Mouse (Mus musculus): ENCODE data around the gene 4931428L18Rik. TPM values are rescaled to one million over a fixed set of nuclear protein-coding genes. Genes with fewer than 3 reads are reported as not detected.

4931428L18Rik gene
- not detected for total RNA-seq (2021)
- long read RNA-seq, experiment 1, partial matches to known transcripts = 0 of 2 reads
- long read RNA-seq, experiment 1, other reads (novel, unspliced or antisense) = 2 of 2 reads
- long read RNA-seq, experiment 2, partial matches to known transcripts = 0 of 1 reads
- long read RNA-seq, experiment 2, other reads (novel, unspliced or antisense) = 1 of 1 reads

DNA sequence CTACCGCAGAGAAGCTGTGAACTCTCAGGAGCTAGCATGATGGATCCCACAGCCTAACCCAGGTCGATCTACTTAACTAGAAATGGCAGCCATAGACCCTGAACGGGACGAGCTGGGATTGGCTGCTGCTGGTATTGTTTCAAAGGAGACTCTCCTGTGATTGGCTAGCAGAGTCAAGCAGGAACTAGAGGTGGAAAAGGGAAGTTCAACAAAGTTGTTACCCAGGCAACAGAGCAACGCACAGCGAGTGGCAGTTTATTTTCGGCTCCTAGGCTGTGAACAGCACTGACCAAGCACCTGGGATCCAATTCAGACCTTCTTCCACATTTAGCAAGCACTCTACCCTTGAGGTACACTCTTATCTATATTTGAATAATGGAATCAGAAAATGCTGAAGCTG lies at the start of gene 4931428L18Rik, which contains the start of gene Pih1d3:
TSS of gene 4931428L18Rik (minus strand) at position 121 of the 400 bp plus-strand sequence.
TSS of gene Pih1d3 (plus strand) at position 275 of the 400 bp plus-strand sequence.
- intact Hi-C loops (cut with DNase I) = no loop called here
- Histone ChIP-seq H3K4me3 (no peak within 1 kb of the TSS), H3K27ac (no peak within 1 kb of the TSS)
- DNase-seq = no peak
- TF ChIP-seq CTCF (IDR thresholded peaks at IDR 0.05) = no peak

DNA sequence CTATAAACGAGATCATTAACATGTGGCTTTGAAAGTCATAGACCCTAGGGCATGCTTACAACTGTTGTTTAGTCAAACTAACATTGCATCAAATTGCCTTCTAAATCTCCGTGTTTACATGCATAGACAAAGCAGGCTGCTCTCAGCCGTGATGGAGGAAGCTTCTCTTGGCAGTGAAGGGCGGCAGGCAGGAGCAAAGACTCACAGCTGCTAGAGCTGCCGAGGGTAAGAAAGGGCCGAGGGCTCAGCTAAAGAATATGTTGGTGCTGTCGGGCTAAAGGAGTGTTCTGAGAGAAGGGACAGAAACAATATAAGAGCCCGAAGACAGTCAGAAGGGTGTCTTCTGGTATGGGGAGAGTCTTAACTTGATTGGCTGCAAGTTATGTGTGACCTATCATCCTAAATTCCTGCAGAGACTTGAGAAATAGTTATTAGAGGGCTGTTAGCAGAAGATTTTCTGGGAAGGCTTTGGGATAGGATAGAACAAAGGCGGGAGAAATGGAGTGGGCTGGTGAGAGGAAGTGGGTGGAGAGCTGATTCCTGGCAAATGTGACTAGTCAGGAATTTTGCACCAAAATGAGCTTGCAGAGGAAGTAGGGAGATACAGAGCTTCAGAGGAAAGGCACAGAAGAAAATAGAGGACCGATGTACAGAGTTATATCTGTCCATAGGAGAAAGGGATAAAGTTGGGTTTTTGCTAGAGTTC lies 37.9 kb upstream of the 4931428L18Rik start:
- TF ChIP-seq CTCF (IDR thresholded peaks at IDR 0.05) = no peak
- intact Hi-C loops (cut with DNase I) = no loop called here
- Histone ChIP-seq H3K27ac (no peak overlapping the region), H3K4me3 (no peak overlapping the region)
- no peak for DNase-seq

DNA sequence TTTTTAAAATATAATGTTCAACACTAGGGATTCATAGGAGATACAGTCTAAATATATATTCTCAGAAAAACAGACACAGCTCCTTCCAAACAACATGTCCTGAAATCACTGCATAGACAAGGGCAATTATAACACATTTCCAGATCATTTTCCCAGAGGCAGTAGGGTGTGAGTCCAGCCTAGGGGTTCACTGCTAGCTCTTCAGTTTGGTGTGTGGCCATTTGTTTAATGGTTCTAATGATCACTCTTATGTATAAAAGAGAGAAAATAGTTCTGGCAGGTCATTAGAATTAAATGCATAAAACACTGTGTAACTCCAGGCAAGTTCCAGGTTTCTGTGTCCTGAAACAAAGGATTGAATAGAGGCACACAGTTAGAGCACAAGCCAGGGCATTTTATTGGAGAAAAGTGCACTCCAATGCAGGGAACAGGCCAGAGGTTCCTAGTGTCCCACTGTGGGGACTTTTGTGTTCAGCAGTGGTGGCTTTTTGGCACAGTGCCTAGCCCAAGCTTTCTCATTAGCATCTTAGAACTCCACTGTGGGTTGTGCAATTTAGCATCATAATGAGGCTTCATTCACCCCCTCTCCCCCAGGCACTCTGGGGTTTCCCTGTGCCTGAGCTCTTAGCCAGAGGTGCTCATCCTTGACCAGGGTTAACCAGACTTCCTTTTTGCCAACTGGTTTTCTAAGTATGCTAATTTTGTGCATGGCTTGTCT lies 11.0 kb upstream of the 4931428L18Rik start:
- no peak for DNase-seq
- Histone ChIP-seq H3K4me3 (no peak overlapping the region), H3K27ac (no peak overlapping the region)
- TF ChIP-seq CTCF (IDR thresholded peaks at IDR 0.05) = no peak
- intact Hi-C loops (cut with DNase I) = no loop called here

DNA sequence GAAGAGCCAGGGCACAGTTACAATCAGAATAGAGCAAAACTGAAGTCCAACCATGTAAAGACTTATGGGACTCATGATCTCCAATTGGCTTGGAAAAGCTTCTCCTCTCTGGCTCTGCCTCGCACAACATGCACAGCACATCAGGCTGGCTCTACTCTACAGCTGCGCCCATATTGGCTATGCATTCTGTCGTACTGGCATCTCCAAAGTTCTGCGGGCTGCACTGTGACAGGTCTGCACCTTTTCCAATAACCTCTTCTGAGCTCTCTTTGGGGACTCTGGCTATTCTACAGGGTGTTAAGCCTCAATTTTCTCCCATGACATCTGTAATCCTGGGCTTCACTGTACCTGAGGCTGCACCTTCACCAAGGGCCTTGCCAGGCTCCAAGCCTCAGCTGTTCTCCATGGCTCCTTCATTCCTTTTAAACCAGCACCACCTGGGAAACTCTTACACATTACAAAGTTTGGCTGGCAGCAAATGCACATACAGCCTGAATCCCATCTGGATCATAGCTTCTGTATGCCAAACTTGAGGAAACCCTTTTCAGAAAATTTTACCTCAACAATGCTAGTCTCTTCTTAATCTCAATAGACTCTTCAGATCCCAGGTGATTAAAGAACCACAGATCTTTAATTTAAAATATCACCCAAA lies 1.8 kb downstream of the 4931428L18Rik start:
- Histone ChIP-seq H3K4me3 (no peak overlapping the region), H3K27ac (no peak overlapping the region)
- TF ChIP-seq CTCF (IDR thresholded peaks at IDR 0.05) = no peak
- intact Hi-C loops (cut with DNase I) = no loop called here
- no peak for DNase-seq

DNA sequence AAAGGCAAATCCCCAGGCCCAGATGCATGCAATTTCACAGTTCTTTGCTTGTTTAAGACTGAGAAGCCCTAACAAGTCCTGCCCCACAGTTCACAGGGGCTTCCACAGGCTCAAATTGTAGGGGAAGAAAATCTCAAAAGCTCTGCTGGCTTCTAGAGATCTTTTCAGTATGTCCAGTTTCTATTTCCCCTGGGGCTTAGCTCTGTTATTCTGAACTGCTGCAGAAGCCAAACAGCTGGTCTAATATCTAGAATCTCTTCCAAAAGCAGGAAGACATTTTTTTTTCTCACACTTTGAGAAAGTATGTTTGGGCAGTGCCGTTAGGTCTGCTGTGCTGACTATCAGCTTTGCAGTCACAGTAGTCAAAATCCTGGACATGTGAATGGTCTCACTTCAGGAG lies 7.7 kb downstream of the 4931428L18Rik start:
- intact Hi-C loops (cut with DNase I) = no loop called here

DNA sequence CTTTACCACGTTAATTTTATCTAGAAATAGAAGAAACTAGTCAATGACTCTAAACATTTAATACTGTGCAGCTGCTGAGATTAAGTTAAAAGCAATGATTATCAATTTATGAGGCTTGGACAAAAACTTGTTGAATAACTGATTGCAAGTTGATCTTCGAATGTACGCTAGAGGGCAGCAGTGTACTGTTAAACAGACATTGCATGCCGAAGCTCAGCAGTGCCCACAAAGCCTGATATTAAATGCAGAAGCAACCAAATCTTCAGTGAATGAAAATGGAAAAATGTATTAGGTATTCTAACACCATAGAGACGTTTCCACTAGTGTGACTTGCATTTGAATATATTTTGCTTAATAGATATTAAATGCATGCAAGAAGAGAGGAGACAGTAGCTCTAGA lies 12.3 kb downstream of the 4931428L18Rik start:
- H3K4me3 ChIP-seq = no peak overlapping the region
- DNase-seq = peak; percentile 18
- H3K27ac ChIP-seq = no peak overlapping the region
- intact Hi-C loops (cut with DNase I) = no loop called here
- TF ChIP-seq CTCF (IDR thresholded peaks at IDR 0.05) = peak; percentile 73

More for the DNA sequence above, 7.7 kb downstream of the 4931428L18Rik start:
- Histone ChIP-seq H3K27ac (no peak overlapping the region), H3K4me3 (no peak overlapping the region)
- no peak for DNase-seq
- no peak for TF ChIP-seq CTCF (IDR thresholded peaks at IDR 0.05)

DNA sequence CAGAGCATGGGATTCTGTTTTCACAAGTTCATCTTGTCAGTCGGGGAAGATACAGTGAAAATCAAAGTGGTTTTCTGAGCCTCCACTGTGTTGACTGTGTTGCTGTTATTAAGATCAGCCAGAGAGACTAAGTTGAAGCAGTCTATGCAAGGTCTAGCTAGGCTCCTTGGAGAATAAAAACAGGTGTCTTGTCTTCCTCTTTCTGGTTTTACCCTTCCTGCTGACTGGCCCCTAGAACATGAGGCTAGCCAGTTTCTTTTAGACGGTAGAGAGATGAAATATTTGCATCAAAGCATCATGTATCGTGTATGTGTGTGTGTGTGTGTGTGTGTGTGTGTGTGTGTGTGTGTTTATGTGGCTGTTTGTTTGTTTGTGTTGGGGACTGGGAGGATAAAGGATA lies 16.7 kb downstream of the 4931428L18Rik start:
- no peak overlapping the region for H3K4me3 ChIP-seq
- no peak overlapping the region for H3K27ac ChIP-seq
- TF ChIP-seq CTCF (IDR thresholded peaks at IDR 0.05) = no peak
- DNase-seq = no peak
- intact Hi-C loops (cut with DNase I) = no loop called here

DNA sequence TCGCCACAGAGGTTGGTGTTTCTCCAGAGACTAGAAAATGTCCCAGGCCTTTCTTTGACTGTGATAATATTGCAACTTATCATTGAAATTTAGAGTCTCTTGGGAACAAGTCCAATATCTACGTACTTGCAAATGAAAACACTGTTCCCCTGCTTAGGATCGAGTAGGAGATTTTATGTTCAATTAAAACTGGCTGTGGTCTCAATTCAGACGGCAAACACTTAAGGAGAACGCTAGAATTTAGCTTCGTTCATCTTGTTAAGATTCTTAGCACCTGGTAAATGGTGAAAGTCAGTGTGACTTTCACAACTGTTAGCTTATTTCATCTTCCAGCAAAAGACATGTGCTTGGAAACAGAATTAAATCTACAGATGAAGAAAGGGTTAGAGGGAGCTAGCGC lies 17.1 kb downstream of the 4931428L18Rik start:
- Histone ChIP-seq H3K4me3 (no peak overlapping the region), H3K27ac (no peak overlapping the region)
- no peak for TF ChIP-seq CTCF (IDR thresholded peaks at IDR 0.05)
- DNase-seq = no peak
- intact Hi-C loops (cut with DNase I) = no loop called here

DNA sequence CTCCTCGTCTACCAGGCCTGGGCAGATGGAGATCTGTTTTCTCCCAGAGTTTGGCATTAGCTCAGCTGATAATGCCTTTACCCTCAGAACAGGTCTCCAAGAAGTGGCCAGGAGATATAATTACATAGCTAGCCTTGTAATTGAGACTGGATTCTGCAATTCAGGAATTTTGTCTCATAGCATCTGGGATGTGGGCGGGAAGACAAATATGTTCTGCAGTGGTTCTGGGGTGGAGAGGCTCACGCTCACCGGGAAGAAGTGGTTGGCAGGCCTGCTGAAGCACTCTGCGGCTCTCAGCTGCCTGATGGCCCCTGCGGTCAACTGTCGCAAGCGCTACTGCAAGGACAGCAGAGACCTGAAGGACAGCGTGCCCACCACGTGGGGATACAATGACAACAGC lies 18.7 kb downstream of the 4931428L18Rik start:
- TF ChIP-seq CTCF (IDR thresholded peaks at IDR 0.05) = no peak
- intact Hi-C loops (cut with DNase I) = no loop called here

DNA sequence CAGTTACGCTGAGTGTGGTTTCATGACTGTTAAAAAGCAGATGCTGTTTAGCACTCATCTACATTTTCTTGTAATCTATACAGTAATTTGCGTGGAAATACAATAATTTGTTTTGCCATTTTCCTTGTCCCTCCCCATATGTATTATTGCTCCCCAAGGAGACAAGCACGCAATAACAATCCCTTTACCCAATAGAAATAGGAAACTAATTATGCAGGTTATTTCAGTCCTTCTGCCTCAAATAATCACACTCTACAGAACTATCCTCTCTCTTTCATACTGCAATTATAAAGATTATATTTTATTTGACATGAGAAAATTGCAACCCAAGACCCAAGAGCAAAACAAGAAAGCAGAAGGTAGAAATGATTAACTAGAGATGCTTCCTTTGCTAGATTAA lies 25.5 kb downstream of the 4931428L18Rik start:
- no peak overlapping the region for H3K27ac ChIP-seq
- intact Hi-C loops (cut with DNase I) = no loop called here
- no peak for DNase-seq
- H3K4me3 ChIP-seq = no peak overlapping the region
- TF ChIP-seq CTCF (IDR thresholded peaks at IDR 0.05) = no peak

More for the DNA sequence above, 18.7 kb downstream of the 4931428L18Rik start:
- Histone ChIP-seq H3K27ac (no peak overlapping the region), H3K4me3 (no peak overlapping the region)
- no peak for DNase-seq

DNA sequence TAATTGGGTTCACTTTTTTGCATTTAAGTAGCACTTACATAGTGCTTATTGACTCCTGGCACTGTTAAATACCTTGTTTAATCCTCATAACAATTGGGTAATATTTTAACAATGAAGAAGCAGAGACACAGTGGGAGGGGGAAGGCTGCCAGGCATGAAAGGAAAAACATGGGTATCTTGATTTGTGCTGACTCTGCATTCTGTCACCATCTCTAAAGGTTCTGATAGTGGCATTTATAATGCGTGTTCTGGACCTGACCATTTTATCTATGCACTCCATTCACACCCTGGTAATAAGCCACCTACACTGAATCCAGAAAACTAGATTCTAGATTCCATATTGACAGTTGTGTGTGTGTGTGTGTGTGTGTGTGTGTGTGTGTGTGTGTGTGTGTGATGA lies 26.9 kb downstream of the 4931428L18Rik start:
- no peak for DNase-seq
- TF ChIP-seq CTCF (IDR thresholded peaks at IDR 0.05) = no peak
- intact Hi-C loops (cut with DNase I) = no loop called here
- H3K4me3 ChIP-seq = no peak overlapping the region
- H3K27ac ChIP-seq = no peak overlapping the region

DNA sequence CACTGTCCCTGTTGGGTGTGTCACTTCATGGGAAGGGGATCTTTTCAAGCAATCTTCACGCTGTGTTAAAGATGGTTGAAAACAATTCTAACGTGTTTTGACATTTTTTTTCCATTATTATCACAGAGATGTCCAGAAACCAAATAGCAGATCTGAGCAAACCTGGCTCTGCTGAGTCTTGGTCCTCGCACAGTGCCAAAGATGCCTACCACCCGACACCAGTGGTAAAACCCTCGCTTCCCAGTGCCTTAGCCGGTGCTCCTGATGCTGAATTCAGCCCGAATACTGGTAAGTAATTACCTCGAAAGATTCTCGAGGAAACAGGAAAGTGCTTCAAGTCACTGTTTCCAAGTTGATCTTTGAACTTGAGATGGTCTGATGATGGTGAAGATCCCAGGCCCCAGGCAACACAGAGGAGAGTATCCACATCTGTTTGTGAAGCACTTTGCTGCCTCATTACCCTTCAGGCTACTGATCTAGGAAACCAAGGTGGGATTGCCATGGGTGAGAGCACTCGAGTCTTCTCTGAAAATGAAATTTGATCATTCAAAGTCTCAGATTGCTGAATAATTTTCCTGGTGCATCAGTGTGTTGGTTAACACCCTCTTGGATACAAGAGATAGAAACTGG lies 32.1 kb downstream of the 4931428L18Rik start:
- no peak for DNase-seq
- no peak overlapping the region for H3K27ac ChIP-seq
- TF ChIP-seq CTCF (IDR thresholded peaks at IDR 0.05) = no peak
- intact Hi-C loops (cut with DNase I) = no loop called here
- no peak overlapping the region for H3K4me3 ChIP-seq
